Mouse (Mus musculus): ENCODE measurements around the gene Galnt18. TPM values are rescaled to one million over a fixed set of nuclear protein-coding genes. Genes with fewer than 3 reads are reported as not detected.
A peak's percentile ranks its signal among the peaks of the same experiment; 100 is the strongest.

Galnt18 gene
- polyA plus RNA-seq, 1 experiment from 2014 or later: 20.5 TPM

DNA sequence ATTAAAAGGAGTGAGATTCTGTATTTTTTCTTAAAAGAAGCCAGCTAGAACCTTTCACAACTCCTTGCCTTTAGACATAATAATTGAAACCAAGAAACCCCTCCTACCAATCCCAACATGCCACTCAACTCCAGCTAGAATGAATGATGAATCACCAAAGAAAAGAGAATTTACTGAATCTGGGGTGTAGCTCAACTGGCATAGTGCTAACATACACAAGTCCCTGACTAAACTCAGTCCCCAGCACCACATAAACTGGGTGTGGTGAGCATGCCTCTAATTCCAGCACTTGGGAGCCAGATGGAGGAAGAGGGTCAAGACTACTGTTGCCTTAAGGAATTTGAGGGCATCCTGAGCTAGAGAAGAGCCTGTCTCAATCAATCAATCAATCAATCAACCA is 83.6 kb downstream of the Galnt18 start:
- Histone ChIP-seq H3K9me3 (ENCODE audit: control insufficient read depth, low read length) (no peaks in the 10 kb centered on the region), H3K4me1 (replicated peaks; ENCODE audit: control insufficient read depth, insufficient read depth) (no peaks in the 10 kb centered on the region), H3K9ac (ENCODE audit: low read length) (no peak overlapping the region), H3K4me2 (replicated peaks; ENCODE audit: low read depth) (no peak overlapping the region), H3K4me3 (ENCODE audit: low read depth, low read length) (no peak overlapping the region), H3K36me3 (ENCODE audit: control insufficient read depth, insufficient read depth, low read length) (no peaks in the 10 kb centered on the region), H3K27ac (replicated peaks) (no peak overlapping the region), H3K27me3 (ENCODE audit: control insufficient read depth, insufficient read depth, low read length) (no peaks in the 10 kb centered on the region)
- ATAC-seq (ENCODE audit: low FRiP score, low TSS enrichment): no peak
- no peak for DNase-seq (ENCODE audit: low spot score)
- TF ChIP-seq EP300 (optimal IDR thresholded peaks at IDR 0.05) (no peak), CTCF (IDR thresholded peaks at IDR 0.05; ENCODE audit: low read depth) (no peak)

DNA sequence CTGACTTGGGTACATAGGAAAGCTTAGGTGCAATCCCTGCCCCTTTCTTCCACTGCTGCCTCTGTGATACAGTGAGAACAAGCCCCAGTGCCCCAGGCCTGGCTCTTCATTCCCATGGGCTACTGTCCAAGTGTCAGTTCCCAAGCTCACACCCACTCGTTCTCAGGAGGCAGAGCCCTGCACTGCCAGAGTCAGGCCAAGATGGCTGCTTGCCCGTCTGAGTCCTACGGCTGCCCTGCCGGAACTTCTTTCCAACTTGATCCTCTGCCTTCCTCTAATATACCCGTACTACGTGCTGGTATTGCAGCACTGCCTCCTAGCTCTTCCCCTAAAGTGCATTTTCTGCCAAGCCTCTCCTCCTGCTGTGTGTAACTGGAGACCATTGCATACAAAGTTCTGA is 85.5 kb downstream of the Galnt18 start:
- no peaks in the 10 kb centered on the region for H3K27me3 ChIP-seq (ENCODE audit: control insufficient read depth, insufficient read depth, low read length)
- 0 out of 2 replicates have a peak, but pooled peaks have one; percentile 4 for TF ChIP-seq CTCF (IDR thresholded peaks at IDR 0.05; ENCODE audit: low read depth)
- no peak for TF ChIP-seq EP300 (optimal IDR thresholded peaks at IDR 0.05)
- H3K4me2 ChIP-seq (replicated peaks; ENCODE audit: low read depth): no peak overlapping the region
- 54% methylated on average over 6 of the region's 6 CpGs for WGBS
- H3K36me3 ChIP-seq (ENCODE audit: control insufficient read depth, insufficient read depth, low read length): no peaks in the 10 kb centered on the region
- ATAC-seq (ENCODE audit: low FRiP score, low TSS enrichment) (no peak), DNase-seq (ENCODE audit: low spot score) (no peak)
- no peaks in the 10 kb centered on the region for H3K9me3 ChIP-seq (ENCODE audit: control insufficient read depth, low read length)
- H3K9ac ChIP-seq (ENCODE audit: low read length): no peak overlapping the region
- H3K4me3 ChIP-seq (ENCODE audit: low read depth, low read length): no peak overlapping the region
- no peaks in the 10 kb centered on the region for H3K4me1 ChIP-seq (replicated peaks; ENCODE audit: control insufficient read depth, insufficient read depth)
- H3K27ac ChIP-seq (replicated peaks): no peak overlapping the region

DNA sequence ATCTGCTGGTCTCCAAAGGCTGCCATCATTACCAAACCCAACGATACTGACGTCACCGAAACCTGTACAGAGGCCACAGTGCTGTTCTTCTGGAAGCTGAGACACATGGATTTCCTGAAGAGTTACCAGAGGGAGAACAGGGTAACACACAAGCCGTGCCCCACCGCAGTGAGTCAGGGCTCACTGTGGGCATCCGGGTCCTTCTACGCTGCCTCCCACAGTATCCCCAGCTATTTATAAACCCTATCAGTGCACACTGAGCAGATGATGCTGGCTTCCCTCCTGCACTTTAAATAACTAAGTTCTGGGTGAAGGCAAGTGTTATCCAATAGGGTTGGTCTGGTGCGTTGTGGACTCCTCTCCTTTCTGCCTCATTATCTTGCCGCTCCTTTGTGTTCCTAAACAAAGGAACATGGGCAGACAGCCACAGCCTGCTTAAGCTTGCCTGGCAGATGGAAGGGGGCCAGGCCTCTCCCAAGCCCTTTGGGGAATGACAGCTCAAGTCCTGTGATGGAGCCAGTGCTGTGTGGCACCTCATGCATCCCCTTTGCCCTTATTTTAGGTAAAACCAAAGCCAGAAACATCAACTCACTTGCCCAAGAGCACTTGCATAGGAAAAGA is 87.0 kb downstream of the Galnt18 start:
- H3K4me3 ChIP-seq (ENCODE audit: low read depth, low read length): no peak overlapping the region
- no peak overlapping the region for H3K9ac ChIP-seq (ENCODE audit: low read length)
- H3K27me3 ChIP-seq (ENCODE audit: control insufficient read depth, insufficient read depth, low read length): no peaks in the 10 kb centered on the region
- no peak overlapping the region for H3K27ac ChIP-seq (replicated peaks)
- no peaks in the 10 kb centered on the region for H3K4me1 ChIP-seq (replicated peaks; ENCODE audit: control insufficient read depth, insufficient read depth)
- no peak overlapping the region for H3K4me2 ChIP-seq (replicated peaks; ENCODE audit: low read depth)
- DNase-seq (ENCODE audit: low spot score) (no peak), ATAC-seq (ENCODE audit: low FRiP score, low TSS enrichment) (no peak)
- H3K9me3 ChIP-seq (ENCODE audit: control insufficient read depth, low read length): no peaks in the 10 kb centered on the region
- no peaks in the 10 kb centered on the region for H3K36me3 ChIP-seq (ENCODE audit: control insufficient read depth, insufficient read depth, low read length)
- 60% methylated on average over 9 of the region's 9 CpGs for WGBS
- no peak for TF ChIP-seq EP300 (optimal IDR thresholded peaks at IDR 0.05)
- TF ChIP-seq CTCF (IDR thresholded peaks at IDR 0.05; ENCODE audit: low read depth): no peak

DNA sequence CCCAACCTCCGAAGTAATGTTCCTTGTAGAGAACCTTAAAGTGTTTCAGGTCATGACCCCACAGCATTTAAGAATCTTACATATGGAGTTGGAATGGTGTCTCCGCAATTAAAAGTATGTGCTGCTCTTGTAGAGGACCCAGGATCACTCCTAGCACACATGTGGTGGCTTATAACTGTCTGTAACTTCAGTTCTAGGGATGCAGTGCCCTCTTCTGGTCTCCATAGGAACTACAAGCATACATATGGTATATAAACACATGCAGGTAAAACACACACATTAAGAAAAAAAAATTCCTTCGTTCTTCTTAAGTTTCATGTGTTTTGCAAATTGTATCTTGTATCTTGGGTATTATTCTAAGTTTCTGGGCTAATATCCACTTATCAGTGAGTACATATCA is 99.7 kb downstream of the Galnt18 start:
- Histone ChIP-seq H3K4me2 (replicated peaks; ENCODE audit: low read depth) (no peak overlapping the region), H3K27me3 (ENCODE audit: control insufficient read depth, insufficient read depth, low read length) (no peaks in the 10 kb centered on the region), H3K9ac (ENCODE audit: low read length) (no peak overlapping the region), H3K4me3 (ENCODE audit: low read depth, low read length) (no peak overlapping the region), H3K27ac (replicated peaks) (no peak overlapping the region), H3K4me1 (replicated peaks; ENCODE audit: control insufficient read depth, insufficient read depth) (no peaks in the 10 kb centered on the region), H3K9me3 (ENCODE audit: control insufficient read depth, low read length) (no peaks in the 10 kb centered on the region), H3K36me3 (ENCODE audit: control insufficient read depth, insufficient read depth, low read length) (no peaks in the 10 kb centered on the region)
- WGBS: 91% methylated on average over 3 of the region's 3 CpGs
- TF ChIP-seq CTCF (IDR thresholded peaks at IDR 0.05; ENCODE audit: low read depth): peak; percentile 52
- no peak for TF ChIP-seq EP300 (optimal IDR thresholded peaks at IDR 0.05)
- DNase-seq (ENCODE audit: low spot score): no peak
- ATAC-seq (ENCODE audit: low FRiP score, low TSS enrichment): no peak

DNA sequence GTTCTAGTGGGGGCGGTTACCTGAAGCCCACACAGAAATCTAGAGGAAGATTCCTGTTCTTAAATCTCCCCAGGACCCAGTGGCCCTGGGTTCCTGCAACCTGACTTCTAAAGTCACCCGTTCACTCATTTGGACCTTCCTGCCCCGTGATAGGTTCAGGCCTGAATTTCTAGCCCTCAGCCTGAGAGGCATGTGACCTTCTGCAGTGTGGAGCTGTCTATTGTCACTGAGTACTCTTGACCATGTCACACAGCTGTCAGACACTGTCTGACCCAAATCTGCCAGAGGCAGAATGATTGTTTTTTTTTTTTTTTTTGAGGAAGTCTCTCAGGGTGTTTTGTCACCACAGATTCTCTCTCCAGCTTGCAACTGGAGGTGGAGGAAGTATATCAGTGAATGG is 103.3 kb downstream of the Galnt18 start:
- 81% methylated on average over 3 of the region's 3 CpGs for WGBS
- H3K27me3 ChIP-seq (ENCODE audit: control insufficient read depth, insufficient read depth, low read length): no peaks in the 10 kb centered on the region
- H3K27ac ChIP-seq (replicated peaks): no peak overlapping the region
- H3K4me1 ChIP-seq (replicated peaks; ENCODE audit: control insufficient read depth, insufficient read depth): no peaks in the 10 kb centered on the region
- H3K9ac ChIP-seq (ENCODE audit: low read length): no peak overlapping the region
- DNase-seq (ENCODE audit: low spot score) (no peak), ATAC-seq (ENCODE audit: low FRiP score, low TSS enrichment) (no peak)
- H3K9me3 ChIP-seq (ENCODE audit: control insufficient read depth, low read length): no peaks in the 10 kb centered on the region
- no peak for TF ChIP-seq CTCF (IDR thresholded peaks at IDR 0.05; ENCODE audit: low read depth)
- no peak for TF ChIP-seq EP300 (optimal IDR thresholded peaks at IDR 0.05)
- no peak overlapping the region for H3K4me3 ChIP-seq (ENCODE audit: low read depth, low read length)
- H3K36me3 ChIP-seq (ENCODE audit: control insufficient read depth, insufficient read depth, low read length): no peaks in the 10 kb centered on the region
- no peak overlapping the region for H3K4me2 ChIP-seq (replicated peaks; ENCODE audit: low read depth)

DNA sequence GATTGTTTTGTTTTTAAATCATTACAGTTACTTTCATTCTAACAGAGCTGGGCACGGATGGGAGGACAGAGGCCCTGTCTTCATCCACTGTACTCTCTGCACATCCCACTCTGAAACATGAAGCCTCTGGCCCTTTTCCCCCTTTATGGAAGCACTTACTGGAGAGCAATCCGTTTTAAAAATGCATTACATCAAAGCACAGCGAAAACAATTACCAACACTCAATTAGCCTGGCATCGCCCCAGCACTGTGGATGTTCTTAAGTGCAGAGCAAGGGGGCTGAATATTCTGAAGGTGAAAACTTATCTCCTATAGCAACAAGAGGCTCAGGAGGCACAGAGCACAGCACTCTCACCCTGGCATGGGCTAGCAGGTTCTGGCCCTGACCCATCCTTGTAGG is 107.3 kb downstream of the Galnt18 start:
- 63% methylated on average over 4 of the region's 4 CpGs for WGBS
- no peak for DNase-seq (ENCODE audit: low spot score)
- TF ChIP-seq EP300 (optimal IDR thresholded peaks at IDR 0.05) (no peak), CTCF (IDR thresholded peaks at IDR 0.05; ENCODE audit: low read depth) (no peak)

More for the DNA sequence above, 107.3 kb downstream of the Galnt18 start:
- Histone ChIP-seq H3K27ac (replicated peaks) (no peak overlapping the region), H3K4me3 (ENCODE audit: low read depth, low read length) (no peak overlapping the region), H3K9ac (ENCODE audit: low read length) (no peak overlapping the region), H3K4me1 (replicated peaks; ENCODE audit: control insufficient read depth, insufficient read depth) (no peaks in the 10 kb centered on the region), H3K27me3 (ENCODE audit: control insufficient read depth, insufficient read depth, low read length) (no peaks in the 10 kb centered on the region), H3K36me3 (ENCODE audit: control insufficient read depth, insufficient read depth, low read length) (no peaks in the 10 kb centered on the region), H3K9me3 (ENCODE audit: control insufficient read depth, low read length) (no peaks in the 10 kb centered on the region), H3K4me2 (replicated peaks; ENCODE audit: low read depth) (no peak overlapping the region)
- no peak for ATAC-seq (ENCODE audit: low FRiP score, low TSS enrichment)
